Mouse (Mus musculus): ENCODE measurements around the gene Vrk2.

DNA sequence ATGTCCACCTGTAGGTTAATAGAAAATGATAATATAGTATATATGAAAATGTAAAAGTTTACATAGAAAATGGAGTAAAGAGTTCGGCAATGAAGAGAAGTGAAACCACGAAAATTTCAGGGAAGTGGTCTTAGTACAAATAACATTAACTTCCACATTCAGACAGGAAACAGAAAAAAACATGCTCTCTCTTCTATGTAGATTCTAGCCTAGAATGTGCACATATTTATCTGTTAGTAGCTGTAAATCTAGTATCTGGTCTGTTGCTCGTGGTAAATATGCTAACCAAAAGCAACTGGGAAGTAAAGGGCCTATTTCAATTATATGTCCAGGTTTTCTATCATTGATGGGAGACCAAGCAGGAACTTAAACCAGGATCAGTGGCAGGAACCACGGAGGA lies 141.1 kb downstream of the Vrk2 start:
- TF ChIP-seq CTCF (IDR thresholded peaks at IDR 0.05; ENCODE audit: extremely low read depth, insufficient read depth, low read length) = no peak
- TF ChIP-seq POLR2A (IDR thresholded peaks at IDR 0.05; ENCODE audit: extremely low read depth, insufficient read depth, low read length) = no peak
